Mouse (Mus musculus): ENCODE data around the gene Dctn2. TPM values are rescaled to one million over a fixed set of nuclear protein-coding genes. Genes with fewer than 3 reads are reported as not detected.
A peak's percentile ranks its signal among the peaks of the same experiment; 100 is the strongest.

The Dctn2 gene
- polyA plus RNA-seq, 1 experiment from 2014 or later: 206 TPM

DNA sequence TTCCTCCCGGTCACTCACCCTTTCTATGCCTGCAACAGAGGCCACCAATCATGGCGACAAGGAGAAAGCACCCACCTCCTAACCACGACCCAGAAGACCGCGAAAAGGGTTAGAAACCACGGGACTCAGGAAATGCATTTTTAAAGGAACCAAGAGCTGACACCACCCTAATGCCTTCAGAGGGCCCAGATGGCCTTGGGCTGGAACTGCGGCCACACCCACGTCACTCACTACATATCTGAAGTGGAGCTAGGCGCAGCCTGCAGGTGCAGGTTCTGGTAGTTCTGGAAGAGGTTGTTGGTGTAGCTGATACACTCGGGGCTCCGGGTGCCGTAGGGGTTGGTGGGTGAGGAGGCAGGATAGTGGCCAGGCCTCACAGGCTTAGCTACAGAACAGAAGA is 35.5 kb upstream of the Dctn2 start:
- no peak overlapping the region for H3K4me2 ChIP-seq

DNA sequence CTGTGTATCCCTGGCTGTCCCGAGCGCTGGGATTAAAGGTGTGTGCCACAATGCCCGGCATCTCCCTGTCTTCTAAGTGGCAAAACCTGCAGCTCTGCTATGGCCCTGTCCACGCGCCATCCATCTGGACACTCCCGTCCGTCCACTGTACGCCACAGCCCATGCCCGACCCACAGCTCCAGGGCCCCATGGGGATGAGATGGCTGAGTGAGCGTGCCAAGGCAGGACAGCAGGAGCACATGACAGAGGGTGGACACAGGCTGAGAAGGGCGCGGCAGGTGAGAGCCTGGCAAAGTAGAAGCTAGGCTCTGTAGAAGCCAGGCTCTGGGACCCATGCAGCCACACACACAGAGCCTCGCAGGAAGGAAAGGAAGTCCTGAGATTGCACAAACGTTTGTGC is 34.4 kb upstream of the Dctn2 start:
- H3K9me3 ChIP-seq (ENCODE audit: control insufficient read depth, low read length): no peaks in the 10 kb centered on the region

More for the DNA sequence above, 35.5 kb upstream of the Dctn2 start:
- DNase-seq (ENCODE audit: low spot score, missing footprints) (no peak), ATAC-seq (ENCODE audit: low FRiP score) (no peak)
- no peak overlapping the region for H3K9ac ChIP-seq (ENCODE audit: low read length)
- H3K27ac ChIP-seq (ENCODE audit: low read depth, low read length): no peak overlapping the region
- no peaks in the 10 kb centered on the region for H3K36me3 ChIP-seq (ENCODE audit: control insufficient read depth, insufficient read depth, low read length)
- no peaks in the 10 kb centered on the region for H3K9me3 ChIP-seq (ENCODE audit: control insufficient read depth, low read length)
- no peaks in the 10 kb centered on the region for H3K4me1 ChIP-seq (ENCODE audit: control insufficient read depth, insufficient read depth, low read length)
- H3K4me3 ChIP-seq (ENCODE audit: low read depth, low read length): no peak overlapping the region
- WGBS: 88% methylated on average over 12 of the region's 12 CpGs
- no peaks in the 10 kb centered on the region; the same call in 1 of the 2 replicates for H3K27me3 ChIP-seq (ENCODE audit: control insufficient read depth, insufficient read depth, low read length)

DNA sequence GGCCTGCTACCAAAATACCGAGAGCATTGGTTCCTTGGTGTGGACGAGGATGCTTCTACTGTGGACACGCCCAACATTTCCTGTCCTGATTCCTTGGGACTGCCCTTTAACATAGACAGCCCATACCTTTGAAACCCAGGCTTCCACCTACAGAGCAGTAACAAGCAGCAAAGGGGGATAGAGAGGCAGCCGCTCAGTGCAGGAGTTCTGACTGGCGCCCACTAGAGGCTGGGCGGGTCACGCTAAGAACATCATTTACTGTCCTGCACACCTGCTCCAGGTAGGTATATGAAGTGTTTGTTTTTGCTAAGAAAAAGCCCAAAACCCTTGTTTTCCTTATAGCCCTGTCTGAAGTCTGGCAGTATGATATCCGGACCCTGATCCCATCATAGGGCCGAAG is 33.0 kb upstream of the Dctn2 start:
- ATAC-seq (ENCODE audit: low FRiP score): no peak
- Histone ChIP-seq H3K4me3 (ENCODE audit: low read depth, low read length) (no peak overlapping the region), H3K9ac (ENCODE audit: low read length) (no peak overlapping the region), H3K27me3 (ENCODE audit: control insufficient read depth, insufficient read depth, low read length) (no peaks in the 10 kb centered on the region), H3K36me3 (ENCODE audit: control insufficient read depth, insufficient read depth, low read length) (no peaks in the 10 kb centered on the region), H3K4me2 (no peak overlapping the region), H3K27ac (ENCODE audit: low read depth, low read length) (no peak overlapping the region), H3K4me1 (ENCODE audit: control insufficient read depth, insufficient read depth, low read length) (no peaks in the 10 kb centered on the region), H3K9me3 (ENCODE audit: control insufficient read depth, low read length) (no peaks in the 10 kb centered on the region)
- DNase-seq (ENCODE audit: low spot score, missing footprints): no peak
- WGBS: 82% methylated on average over 9 of the region's 9 CpGs

More for the DNA sequence above, 34.4 kb upstream of the Dctn2 start:
- H3K4me3 ChIP-seq (ENCODE audit: low read depth, low read length): no peak overlapping the region
- H3K27ac ChIP-seq (ENCODE audit: low read depth, low read length): no peak overlapping the region
- DNase-seq (ENCODE audit: low spot score, missing footprints) (no peak), ATAC-seq (ENCODE audit: low FRiP score) (no peak)
- no peaks in the 10 kb centered on the region for H3K36me3 ChIP-seq (ENCODE audit: control insufficient read depth, insufficient read depth, low read length)
- no peak overlapping the region for H3K9ac ChIP-seq (ENCODE audit: low read length)
- H3K27me3 ChIP-seq (ENCODE audit: control insufficient read depth, insufficient read depth, low read length): no peaks in the 10 kb centered on the region; the same call in 1 of the 2 replicates
- WGBS: 82% methylated on average over 14 of the region's 14 CpGs
- H3K4me1 ChIP-seq (ENCODE audit: control insufficient read depth, insufficient read depth, low read length): no peaks in the 10 kb centered on the region
- no peak overlapping the region for H3K4me2 ChIP-seq

GRCm38 (mm10) chr10:127236541-127236940 is 29.6 kb upstream of the Dctn2 start:
- Histone ChIP-seq H3K9ac (ENCODE audit: low read length) (no peak overlapping the region), H3K36me3 (ENCODE audit: control insufficient read depth, insufficient read depth, low read length) (no peaks in the 10 kb centered on the region), H3K4me3 (ENCODE audit: low read depth, low read length) (no peak overlapping the region), H3K9me3 (ENCODE audit: control insufficient read depth, low read length) (no peaks in the 10 kb centered on the region), H3K4me1 (ENCODE audit: control insufficient read depth, insufficient read depth, low read length) (no peaks in the 10 kb centered on the region), H3K4me2 (no peak overlapping the region), H3K27ac (ENCODE audit: low read depth, low read length) (no peak overlapping the region), H3K27me3 (ENCODE audit: control insufficient read depth, insufficient read depth, low read length) (no peaks in the 10 kb centered on the region)
- no peak for ATAC-seq (ENCODE audit: low FRiP score)
- WGBS: 47% methylated on average over 9 of the region's 9 CpGs
- DNase-seq (ENCODE audit: low spot score, missing footprints): no peak

DNA sequence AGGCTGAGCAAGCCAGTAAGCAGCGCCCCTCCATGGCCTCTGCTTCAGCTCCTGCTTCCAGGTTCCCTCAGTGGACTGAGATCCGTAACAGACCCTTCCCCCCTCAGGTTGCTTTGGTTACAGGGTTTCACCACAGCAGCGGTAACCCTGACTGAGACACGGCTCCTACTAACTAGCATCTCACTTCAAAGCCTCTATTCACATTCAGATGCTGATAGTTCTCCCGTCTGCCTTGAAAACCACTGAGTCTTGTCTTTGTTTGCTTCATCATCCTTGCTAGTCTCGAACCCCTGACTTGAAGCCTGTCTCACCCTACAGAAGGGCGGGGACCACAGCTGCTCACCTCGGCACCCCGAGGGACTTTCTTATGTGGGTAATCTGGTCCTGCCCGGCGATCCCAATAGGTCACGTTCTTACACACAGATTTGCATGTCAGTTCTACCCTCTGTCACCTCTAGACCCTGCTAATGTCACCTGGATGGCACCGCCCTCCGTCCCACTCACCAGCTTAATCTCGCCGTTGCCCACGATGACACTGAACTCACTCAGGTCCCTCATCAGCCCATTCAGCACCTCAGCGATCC is 27.8 kb upstream of the Dctn2 start:
- no peak overlapping the region for H3K4me2 ChIP-seq
- no peaks in the 10 kb centered on the region for H3K36me3 ChIP-seq (ENCODE audit: control insufficient read depth, insufficient read depth, low read length)
- no peak overlapping the region for H3K9ac ChIP-seq (ENCODE audit: low read length)
- H3K27ac ChIP-seq (ENCODE audit: low read depth, low read length): no peak overlapping the region
- no peaks in the 10 kb centered on the region for H3K9me3 ChIP-seq (ENCODE audit: control insufficient read depth, low read length)
- H3K27me3 ChIP-seq (ENCODE audit: control insufficient read depth, insufficient read depth, low read length): no peaks in the 10 kb centered on the region
- no peak overlapping the region for H3K4me3 ChIP-seq (ENCODE audit: low read depth, low read length)
- DNase-seq (ENCODE audit: low spot score, missing footprints) (no peak), ATAC-seq (ENCODE audit: low FRiP score) (no peak)
- 74% methylated on average over 18 of the region's 18 CpGs for WGBS
- no peaks in the 10 kb centered on the region for H3K4me1 ChIP-seq (ENCODE audit: control insufficient read depth, insufficient read depth, low read length)

- Histone ChIP-seq H3K27ac (ENCODE audit: low read depth, low read length) (no peak overlapping the region), H3K4me1 (ENCODE audit: control insufficient read depth, insufficient read depth, low read length) (no peaks in the 10 kb centered on the region), H3K4me3 (ENCODE audit: low read depth, low read length) (no peak overlapping the region), H3K27me3 (ENCODE audit: control insufficient read depth, insufficient read depth, low read length) (no peaks in the 10 kb centered on the region), H3K4me2 (no peak overlapping the region), H3K9me3 (ENCODE audit: control insufficient read depth, low read length) (no peaks in the 10 kb centered on the region), H3K36me3 (ENCODE audit: control insufficient read depth, insufficient read depth, low read length) (no peaks in the 10 kb centered on the region), H3K9ac (ENCODE audit: low read length) (no peak overlapping the region)
- ATAC-seq (ENCODE audit: low FRiP score): no peak
- DNase-seq (ENCODE audit: low spot score, missing footprints): no peak
- WGBS: 90% methylated on average over 5 of the region's 5 CpGs
These were observed 15.4 kb upstream of the Dctn2 start for GRCm38 (mm10) chr10:127250810-127251209.

DNA sequence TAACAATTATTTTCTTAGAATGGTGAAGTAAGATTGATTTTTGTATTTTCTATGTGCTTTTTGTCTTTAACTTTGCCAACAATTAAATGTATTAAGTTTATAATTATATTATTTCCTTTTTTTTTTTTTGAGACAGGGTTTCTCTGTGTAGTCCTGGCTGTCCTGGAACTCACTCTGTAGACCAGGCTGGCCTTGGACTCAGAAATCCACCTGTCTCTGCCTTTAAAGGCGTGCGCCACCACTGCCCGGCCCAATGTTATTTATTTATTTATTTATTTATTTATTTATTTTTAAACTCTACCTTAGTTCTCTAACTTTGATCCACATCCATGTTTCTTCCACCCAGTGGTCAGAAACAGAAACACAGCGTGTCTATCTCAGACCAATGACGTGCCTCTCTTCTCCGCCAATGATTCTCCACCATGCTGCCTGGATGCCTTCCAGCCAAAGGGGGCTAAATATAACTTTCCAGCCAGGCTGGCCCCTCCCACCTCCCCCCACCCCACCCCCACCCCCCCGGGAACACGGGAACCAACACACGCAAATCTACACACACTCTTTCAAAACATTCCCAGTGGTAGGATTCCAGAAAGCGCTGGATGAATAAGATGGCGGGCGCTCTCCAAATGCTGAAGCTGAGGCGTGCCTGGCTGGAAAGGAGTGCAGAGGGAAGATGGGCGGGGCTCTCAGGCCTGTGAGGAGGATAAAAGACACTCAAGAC is 10.4 kb upstream of the Dctn2 start:
- H3K4me2 ChIP-seq: peak overlapping the region; percentile 26; the same call in 1 of the 2 replicates
- H3K27me3 ChIP-seq (ENCODE audit: control insufficient read depth, insufficient read depth, low read length): no peaks in the 10 kb centered on the region
- no peaks in the 10 kb centered on the region for H3K36me3 ChIP-seq (ENCODE audit: control insufficient read depth, insufficient read depth, low read length)
- H3K27ac ChIP-seq (ENCODE audit: low read depth, low read length): no peak overlapping the region
- H3K4me1 ChIP-seq (ENCODE audit: control insufficient read depth, insufficient read depth, low read length): no peaks in the 10 kb centered on the region
- peak overlapping the region; percentile 10; the same call in 1 of the 2 replicates for H3K4me3 ChIP-seq (ENCODE audit: low read depth, low read length)
- ATAC-seq (ENCODE audit: low FRiP score) (peak; percentile 76), DNase-seq (ENCODE audit: low spot score, missing footprints) (no peak)
- WGBS: 26% methylated on average over 14 of the region's 14 CpGs
- no peak overlapping the region for H3K9ac ChIP-seq (ENCODE audit: low read length)
- H3K9me3 ChIP-seq (ENCODE audit: control insufficient read depth, low read length): no peaks in the 10 kb centered on the region

DNA sequence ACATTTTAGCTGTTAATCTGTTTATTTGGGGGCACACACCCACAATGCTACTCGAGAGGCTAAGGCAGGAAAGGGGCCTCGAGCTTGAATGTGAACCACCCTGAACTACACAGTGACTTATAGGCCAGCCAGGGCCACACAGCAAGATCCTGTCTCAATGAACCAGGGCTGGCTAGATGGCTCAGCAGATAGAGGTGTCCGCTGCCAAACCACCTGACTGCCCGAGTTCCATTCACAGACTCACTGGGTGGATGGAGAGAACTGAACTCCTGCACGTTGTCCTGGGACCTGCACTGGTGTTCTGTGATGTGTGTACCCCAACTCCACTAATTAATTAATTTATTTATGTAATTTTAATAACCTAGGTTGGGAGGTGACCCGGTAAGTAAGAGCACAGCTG is 8.4 kb upstream of the Dctn2 start:
- H3K4me3 ChIP-seq (ENCODE audit: low read depth, low read length): no peak overlapping the region
- H3K4me2 ChIP-seq: no peak overlapping the region
- peaks cover 7% of the 10 kb centered on the region for H3K27me3 ChIP-seq (ENCODE audit: control insufficient read depth, insufficient read depth, low read length)
- H3K9me3 ChIP-seq (ENCODE audit: control insufficient read depth, low read length): no peaks in the 10 kb centered on the region
- H3K4me1 ChIP-seq (ENCODE audit: control insufficient read depth, insufficient read depth, low read length): peaks cover 6% of the 10 kb centered on the region
- DNase-seq (ENCODE audit: low spot score, missing footprints) (no peak), ATAC-seq (ENCODE audit: low FRiP score) (no peak)
- 81% methylated on average over 6 of the region's 6 CpGs for WGBS
- H3K9ac ChIP-seq (ENCODE audit: low read length): no peak overlapping the region
- H3K27ac ChIP-seq (ENCODE audit: low read depth, low read length): no peak overlapping the region
- no peaks in the 10 kb centered on the region for H3K36me3 ChIP-seq (ENCODE audit: control insufficient read depth, insufficient read depth, low read length)

GRCm38 (mm10) chr10:127258489-127258888 is 7.7 kb upstream of the Dctn2 start:
- ATAC-seq (ENCODE audit: low FRiP score): no peak
- H3K4me1 ChIP-seq (ENCODE audit: control insufficient read depth, insufficient read depth, low read length): peaks cover 6% of the 10 kb centered on the region
- peaks cover 14% of the 10 kb centered on the region for H3K27me3 ChIP-seq (ENCODE audit: control insufficient read depth, insufficient read depth, low read length)
- DNase-seq (ENCODE audit: low spot score, missing footprints): no peak
- no peaks in the 10 kb centered on the region for H3K9me3 ChIP-seq (ENCODE audit: control insufficient read depth, low read length)
- no peak overlapping the region for H3K4me2 ChIP-seq
- no peak overlapping the region for H3K9ac ChIP-seq (ENCODE audit: low read length)
- H3K4me3 ChIP-seq (ENCODE audit: low read depth, low read length): no peak overlapping the region
- no peaks in the 10 kb centered on the region for H3K36me3 ChIP-seq (ENCODE audit: control insufficient read depth, insufficient read depth, low read length)
- 86% methylated on average over 8 of the region's 8 CpGs for WGBS
- no peak overlapping the region for H3K27ac ChIP-seq (ENCODE audit: low read depth, low read length)

All from midbrain, embryonic 11.5 days (tissue).